Mouse (Mus musculus) lung, embryonic 14.5 days (tissue): ENCODE measurements around the gene Mpzl1. TPM values are rescaled to one million over a fixed set of nuclear protein-coding genes. Genes with fewer than 3 reads are reported as not detected.
A peak's percentile ranks its signal among the peaks of the same experiment; 100 is the strongest.

Source experiments
- ATAC-seq: fragments of 200-750 bp; cut with Nextera tagmentation; 2 replicates; pipeline ENCODE4 v1.8.0; 2017; ENCODE audit warnings: mild to moderate bottlenecking, moderate TSS enrichment, moderate library complexity; ENCODE audit not compliant: insufficient read depth
- DNase-seq: peaks from one replicate; pipeline ENCODE4 v3.0.0-alpha.2; 2015
- H3K27ac ChIP-seq: fragments of 300-500 bp; sonication (generic); 2 replicates; pipeline ENCODE4 v1.5.1; 2014; ENCODE audit warnings: low read depth, mild to moderate bottlenecking, moderate library complexity
- H3K27me3 ChIP-seq: fragments of 300-500 bp; sonication (generic); 2 replicates; pipeline ENCODE4 v1.6.1; 2014; ENCODE audit warnings: low read length, control low read depth; ENCODE audit not compliant: insufficient read depth
- H3K36me3 ChIP-seq: fragments of 300-500 bp; sonication (generic); 2 replicates; pipeline ENCODE4 v1.6.1; 2014; ENCODE audit warnings: control low read depth; ENCODE audit not compliant: insufficient read depth
- H3K4me1 ChIP-seq: fragments of 300-500 bp; sonication (generic); 2 replicates; pipeline ENCODE4 v1.6.1; 2014; ENCODE audit warnings: antibody characterized with exemption, control low read depth; ENCODE audit not compliant: insufficient read depth
- H3K4me2 ChIP-seq: fragments of 300-500 bp; sonication (generic); 2 replicates; pipeline ENCODE4 v1.6.1; 2014; ENCODE audit warnings: mild to moderate bottlenecking
- H3K4me3 ChIP-seq: fragments of 300-500 bp; sonication (generic); 2 replicates; pipeline ENCODE4 v1.5.1; 2014; ENCODE audit warnings: low read depth, low read length
- H3K9ac ChIP-seq: fragments of 300-500 bp; sonication (generic); 2 replicates; pipeline ENCODE4 v1.6.1; 2014
- H3K9me3 ChIP-seq: fragments of 300-500 bp; sonication (generic); 2 replicates; pipeline ENCODE4 v1.6.1; 2016; ENCODE audit warnings: low read depth, low read length, control low read depth
- CTCF ChIP-seq: IDR thresholded peaks from 2 replicates; pipeline ENCODE4 v1.5.1; 2016; ENCODE audit warnings: antibody characterized with exemption, low read depth
- WGBS: fragments of 180-500 bp; shearing (Covaris S2); extraction: QIAGEN DNeasy Blood & Tissue Kit; methylation state at CpG from one replicate; pipeline ENCODE4 v1.1.7; 2014; 5-methylcytosine and 5-hydroxymethylcytosine counted together
- polyA plus RNA-seq: library from polyadenylated mRNA; unstranded; fragments of >200 nt; fragmentation: Nextera tagmentation; extraction: Ambion mirVana; gene quantifications from 2 replicates; pipeline ENCODE4 v1.2.1, GENCODE M21; 2014

Mpzl1 gene
- polyA plus RNA-seq, 1 experiment from 2014 or later = 220 TPM

DNA sequence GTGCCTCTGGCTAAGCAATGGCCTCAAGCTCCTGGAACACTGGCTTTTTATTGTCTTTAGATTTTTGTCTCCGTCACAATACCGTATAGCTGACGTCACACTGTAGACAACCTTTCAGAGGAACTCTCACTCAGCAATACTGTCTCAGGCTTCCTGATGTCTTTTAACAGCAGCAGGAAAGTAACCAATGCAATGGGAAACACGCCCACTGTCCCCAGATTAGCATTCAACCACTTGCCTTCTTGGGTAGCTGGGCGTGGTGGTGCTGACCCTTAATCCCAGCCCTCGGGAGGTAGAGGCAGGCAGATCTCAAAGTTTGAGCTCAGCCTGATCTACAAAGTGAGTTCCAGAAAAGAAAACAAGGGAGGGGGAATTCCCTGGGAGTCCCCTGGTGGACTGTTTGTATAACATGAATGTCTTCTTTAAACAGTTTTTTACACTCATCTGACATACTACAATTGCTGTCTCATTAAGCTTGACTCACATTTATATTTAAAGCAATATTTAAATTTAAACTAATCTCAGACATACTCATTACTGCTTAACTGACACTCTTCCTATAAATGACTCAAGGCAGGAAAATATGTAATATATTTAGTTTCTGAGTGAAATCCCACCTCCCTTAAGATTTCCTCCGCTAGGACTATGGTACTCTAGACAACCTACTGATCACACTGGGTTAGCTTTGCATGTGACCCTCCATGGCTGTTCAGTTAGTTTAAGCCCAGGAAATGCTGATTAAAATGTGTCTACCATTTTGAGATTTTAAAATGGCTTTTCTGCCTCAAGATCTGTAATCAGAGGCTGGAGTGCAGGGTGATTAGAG, 24.6 kb downstream of the Mpzl1 start:
- peak; percentile 26; the same call in 1 of the 2 replicates for ATAC-seq
- no peak overlapping the region for H3K4me2 ChIP-seq
- no peaks in the 10 kb centered on the region for H3K9me3 ChIP-seq
- WGBS = 45% methylated on average over 7 of the region's 7 CpGs
- no peaks in the 10 kb centered on the region; the same call in 1 of the 2 replicates for H3K4me1 ChIP-seq
- H3K9ac ChIP-seq = no peak overlapping the region
- H3K36me3 ChIP-seq = peaks cover 50% of the 10 kb centered on the region
- H3K4me3 ChIP-seq = no peak overlapping the region
- H3K27me3 ChIP-seq = no peaks in the 10 kb centered on the region
- DNase-seq = peak; percentile 49
- H3K27ac ChIP-seq = peak overlapping the region; percentile 47
- peak; percentile 36; the same call in 1 of the 2 replicates for TF ChIP-seq CTCF

DNA sequence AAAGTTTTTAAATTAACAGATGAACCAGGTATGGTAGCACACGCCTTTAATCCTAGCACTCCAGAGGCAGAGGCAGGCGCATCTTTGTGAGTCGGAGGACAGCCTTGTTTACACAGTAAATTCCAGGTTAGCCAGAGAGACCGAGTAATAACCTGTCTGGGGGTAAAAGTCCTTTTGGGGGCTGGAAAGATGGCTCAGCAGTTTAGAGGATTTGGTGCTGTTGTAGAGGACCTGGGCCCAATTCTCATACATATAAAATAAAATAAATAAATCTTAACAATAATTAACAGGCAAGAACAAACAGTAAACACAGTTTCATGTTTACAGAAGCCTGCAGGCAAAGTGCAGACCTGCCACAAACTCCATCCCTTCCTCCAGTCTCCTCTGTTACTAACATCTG, 25.4 kb downstream of the Mpzl1 start:
- no peak for TF ChIP-seq CTCF
- Histone ChIP-seq H3K9me3 (no peaks in the 10 kb centered on the region), H3K36me3 (peaks cover 50% of the 10 kb centered on the region), H3K4me2 (no peak overlapping the region), H3K27me3 (no peaks in the 10 kb centered on the region), H3K4me1 (no peaks in the 10 kb centered on the region; the same call in 1 of the 2 replicates), H3K4me3 (no peak overlapping the region), H3K9ac (no peak overlapping the region), H3K27ac (no peak overlapping the region)
- no peak for DNase-seq
- WGBS = 54% methylated on average over 4 of the region's 4 CpGs
- no peak for ATAC-seq

DNA sequence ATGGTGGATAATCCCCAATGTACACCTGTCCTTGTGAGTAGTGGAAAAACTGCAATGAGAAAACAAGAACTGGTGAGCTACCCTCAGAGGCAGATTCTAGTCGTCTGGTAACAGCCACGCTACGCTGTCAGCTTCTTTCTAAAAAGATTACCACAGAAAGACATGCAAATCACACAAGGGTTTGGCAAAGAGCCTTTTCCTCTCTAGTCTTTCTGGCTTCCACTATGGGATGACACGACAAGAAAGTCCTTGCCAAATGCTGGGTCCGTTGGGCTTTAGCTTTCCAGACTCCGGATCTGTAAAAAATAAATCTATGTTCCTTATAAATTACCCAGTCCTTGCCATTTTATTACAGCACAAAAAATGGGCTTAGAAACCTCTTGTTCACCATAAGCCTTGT, 28.6 kb downstream of the Mpzl1 start:
- ATAC-seq (no peak), DNase-seq (peak; percentile 69)
- WGBS = 60% methylated on average over 6 of the region's 6 CpGs
- no peaks in the 10 kb centered on the region for H3K27me3 ChIP-seq
- no peaks in the 10 kb centered on the region for H3K9me3 ChIP-seq
- no peak overlapping the region for H3K4me3 ChIP-seq
- peaks cover 73% of the 10 kb centered on the region for H3K36me3 ChIP-seq
- H3K27ac ChIP-seq = no peak overlapping the region
- H3K9ac ChIP-seq = no peak overlapping the region
- TF ChIP-seq CTCF = no peak
- H3K4me1 ChIP-seq = no peaks in the 10 kb centered on the region; the same call in 1 of the 2 replicates
- no peak overlapping the region for H3K4me2 ChIP-seq

DNA sequence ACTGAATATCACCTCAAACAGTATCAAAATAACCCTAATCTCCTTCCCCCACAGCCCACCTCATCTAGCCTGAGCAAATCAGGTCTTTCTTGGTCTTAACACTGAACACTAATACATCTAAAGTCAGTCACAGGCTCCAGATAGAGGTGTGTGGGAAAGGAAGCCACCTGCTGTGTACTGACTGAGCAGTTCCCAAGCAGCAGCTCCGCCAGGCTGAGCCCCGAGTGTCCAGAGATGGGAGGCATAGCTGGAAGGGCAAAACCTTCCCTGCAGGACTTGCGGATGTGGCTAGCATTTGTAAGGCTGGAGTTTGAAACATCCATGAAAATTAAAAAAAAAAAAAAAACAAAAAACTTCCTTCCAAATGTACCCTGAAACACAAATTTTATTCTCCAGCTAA, 29.2 kb downstream of the Mpzl1 start:
- WGBS = 69% methylated on average over 3 of the region's 3 CpGs
- Histone ChIP-seq H3K4me1 (no peaks in the 10 kb centered on the region; the same call in 1 of the 2 replicates), H3K36me3 (peaks cover 73% of the 10 kb centered on the region), H3K4me3 (no peak overlapping the region), H3K9me3 (no peaks in the 10 kb centered on the region), H3K9ac (no peak overlapping the region), H3K4me2 (no peak overlapping the region), H3K27ac (no peak overlapping the region), H3K27me3 (no peaks in the 10 kb centered on the region)
- TF ChIP-seq CTCF = no peak
- ATAC-seq = no peak
- DNase-seq = no peak

DNA sequence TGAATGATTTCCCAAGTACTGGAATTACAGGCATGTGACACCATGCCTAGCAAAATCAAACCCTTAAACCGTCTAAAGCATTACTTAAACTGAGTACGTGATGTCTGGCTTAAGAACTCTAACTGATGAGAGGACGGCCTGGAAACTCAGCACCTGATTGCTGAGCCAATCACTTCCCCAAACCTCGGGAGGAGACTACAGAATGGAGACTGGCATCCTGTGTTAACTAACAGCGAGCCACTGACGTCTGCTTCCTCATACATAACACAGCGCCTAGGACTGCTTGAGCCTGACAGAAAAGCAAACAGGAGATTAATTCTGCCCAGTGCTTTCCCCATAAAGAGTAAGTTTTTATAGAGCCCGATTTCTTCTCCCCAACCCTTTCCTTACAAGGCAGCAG, 30.1 kb downstream of the Mpzl1 start:
- 73% methylated on average over 8 of the region's 8 CpGs for WGBS
- no peak for TF ChIP-seq CTCF
- H3K27ac ChIP-seq = no peak overlapping the region
- H3K4me3 ChIP-seq = no peak overlapping the region
- H3K27me3 ChIP-seq = no peaks in the 10 kb centered on the region
- no peak overlapping the region for H3K4me2 ChIP-seq
- H3K36me3 ChIP-seq = peaks cover 77% of the 10 kb centered on the region
- DNase-seq = no peak
- no peak overlapping the region for H3K9ac ChIP-seq
- no peaks in the 10 kb centered on the region for H3K9me3 ChIP-seq
- H3K4me1 ChIP-seq = no peaks in the 10 kb centered on the region; the same call in 1 of the 2 replicates
- no peak for ATAC-seq

DNA sequence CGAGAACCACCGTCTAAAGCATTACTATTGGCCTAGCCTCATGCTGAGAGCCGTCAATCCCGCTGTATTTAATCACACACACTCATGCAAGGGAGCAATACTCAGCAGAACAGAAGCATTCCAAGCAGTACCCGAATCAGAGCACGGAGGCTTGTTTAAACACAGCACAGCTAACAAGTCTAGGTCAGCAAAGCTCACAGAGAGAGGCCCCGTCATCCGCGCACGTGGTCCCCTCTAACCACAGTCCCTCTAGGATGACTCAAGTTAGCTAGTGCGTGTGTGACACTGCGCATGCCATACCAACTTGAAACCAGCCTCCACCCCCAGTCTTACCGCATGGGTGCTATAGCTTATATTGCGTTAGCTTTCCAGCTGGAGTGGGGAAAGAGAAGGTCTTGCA, 31.1 kb downstream of the Mpzl1 start:
- Histone ChIP-seq H3K4me1 (no peaks in the 10 kb centered on the region), H3K4me2 (no peak overlapping the region), H3K36me3 (peaks cover 82% of the 10 kb centered on the region), H3K27me3 (no peaks in the 10 kb centered on the region), H3K4me3 (no peak overlapping the region), H3K9me3 (no peaks in the 10 kb centered on the region), H3K9ac (no peak overlapping the region), H3K27ac (no peak overlapping the region)
- 58% methylated on average over 14 of the region's 14 CpGs for WGBS
- TF ChIP-seq CTCF = no peak
- DNase-seq = peak; percentile 62
- peak; percentile 90 for ATAC-seq

DNA sequence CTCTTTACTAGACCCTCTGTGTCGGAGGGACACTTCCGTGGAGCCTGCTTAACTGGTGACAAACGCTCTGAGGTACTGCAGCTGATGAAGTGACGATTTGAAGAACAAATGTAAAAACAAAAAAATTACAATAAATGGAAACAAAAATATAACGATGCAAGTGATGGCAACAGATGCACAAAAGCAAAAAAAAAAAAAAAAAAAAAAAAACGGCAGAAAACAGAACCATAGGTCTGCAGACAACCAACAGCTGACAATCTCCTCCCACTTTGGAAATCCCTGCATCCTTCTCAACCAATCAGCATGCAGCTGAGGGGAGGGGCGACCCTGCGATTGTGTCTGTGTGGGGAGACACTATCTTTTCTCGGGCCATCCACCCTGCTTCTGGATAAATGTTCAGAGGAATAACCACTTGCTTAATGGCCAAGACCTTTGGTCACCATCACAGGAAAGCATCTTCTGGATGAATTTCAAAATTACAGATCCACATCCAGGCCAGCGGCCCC, 32.5 kb downstream of the Mpzl1 start:
- Histone ChIP-seq H3K9ac (no peak overlapping the region), H3K9me3 (no peaks in the 10 kb centered on the region), H3K27me3 (no peaks in the 10 kb centered on the region), H3K27ac (no peak overlapping the region), H3K4me3 (no peak overlapping the region), H3K36me3 (peaks cover 84% of the 10 kb centered on the region), H3K4me1 (no peaks in the 10 kb centered on the region), H3K4me2 (no peak overlapping the region)
- TF ChIP-seq CTCF = no peak
- 80% methylated on average over 10 of the region's 10 CpGs for WGBS
- DNase-seq (no peak), ATAC-seq (no peak)
